ENCODE assay signal across 10 mouse cellular contexts in genomic region chr5:149391574-149392375, GRCm38 (mm10). TPM values are rescaled to one million over a fixed set of nuclear protein-coding genes. Genes with fewer than 3 reads are reported as not detected.
DNase-seq lines count a peak whose midpoint lies in the region; ATAC-seq lines count a peak whose summit lies in the region.
"Had no signal": no experiment of that assay in that cellular context is flagged by ENCODE, and none has a peak within 500 bp of the region (broad histone marks: within the 10 kb centered on the region; RNA-seq: fewer than 3 reads in every experiment).

No protein-coding gene starts in this region.

- WGBS in kidney, embryonic 16.5 days: 29% methylated on average over 18 of the region's 18 CpGs
- 35% methylated on average over 18 of the region's 18 CpGs for WGBS in kidney, embryonic 14.5 days
- 11% methylated on average over 18 of the region's 18 CpGs for WGBS in heart, embryonic 16.5 days

- DNase-seq in T-cell, adult 2 months (ENCODE audit: low spot score): peak; percentile 19
- DNase-seq in lung, postnatal 25 days (ENCODE audit: low spot score): peak; percentile 57
- no peak for DNase-seq in retina, postnatal 1 day
- no peak for DNase-seq in ovary, postnatal 10 days (ENCODE audit: low spot score)
- DNase-seq in cerebellum, adult 11 months: no peak

- H3K36me3 ChIP-seq in kidney, embryonic 16.5 days (ENCODE audit: insufficient read depth, low read length): no peaks in the 10 kb centered on the region
- H3K36me3 ChIP-seq in kidney, embryonic 14.5 days (ENCODE audit: control insufficient read depth, insufficient read depth, low read length): no peaks in the 10 kb centered on the region
- H3K36me3 ChIP-seq in heart, embryonic 16.5 days (ENCODE audit: control insufficient read depth, insufficient read depth): no peaks in the 10 kb centered on the region
- H3K36me3 ChIP-seq: hindbrain, embryonic 13.5 days had no signal

- no peak overlapping the region for H3K4me3 ChIP-seq in kidney, embryonic 16.5 days (ENCODE audit: low read length)
- H3K4me3 ChIP-seq in kidney, embryonic 14.5 days (ENCODE audit: low read length): no peak overlapping the region
- H3K4me3 ChIP-seq in heart, embryonic 16.5 days (ENCODE audit: low read length): no peak overlapping the region
- H3K4me3 ChIP-seq: hindbrain, embryonic 13.5 days had no signal

- no peak overlapping the region for H3K4me2 ChIP-seq in kidney, embryonic 16.5 days (replicated peaks; ENCODE audit: low read depth, low read length)
- H3K4me2 ChIP-seq in kidney, embryonic 14.5 days (replicated peaks; ENCODE audit: low read depth, low read length): no peak overlapping the region
- peak overlapping the region; percentile 4 for H3K4me2 ChIP-seq in heart, embryonic 16.5 days (ENCODE audit: low read depth, low read length)
- H3K4me2 ChIP-seq: hindbrain, embryonic 13.5 days had no signal

- H3K9ac ChIP-seq in kidney, embryonic 16.5 days (replicated peaks; ENCODE audit: low read length): no peak overlapping the region
- H3K9ac ChIP-seq in kidney, embryonic 14.5 days (ENCODE audit: low read depth, low read length): no peak overlapping the region
- H3K9ac ChIP-seq in heart, embryonic 16.5 days (ENCODE audit: low read length): no peak overlapping the region
- H3K9ac ChIP-seq: hindbrain, embryonic 13.5 days had no signal

- peaks cover 19% of the 10 kb centered on the region for H3K4me1 ChIP-seq in kidney, embryonic 16.5 days (ENCODE audit: insufficient read depth, low read length)
- 0 out of 2 replicates have a peak, but pooled peaks cover 5% of the 10 kb centered on the region for H3K4me1 ChIP-seq in kidney, embryonic 14.5 days (ENCODE audit: control insufficient read depth, insufficient read depth, low read length)
- peaks cover 10% of the 10 kb centered on the region; the same call in 1 of the 2 replicates for H3K4me1 ChIP-seq in heart, embryonic 16.5 days (ENCODE audit: control insufficient read depth, insufficient read depth, low read length)

- H3K9me3 ChIP-seq in kidney, embryonic 16.5 days (ENCODE audit: low read length): no peaks in the 10 kb centered on the region
- no peaks in the 10 kb centered on the region for H3K9me3 ChIP-seq in kidney, embryonic 14.5 days (ENCODE audit: control insufficient read depth, low read length)
- peaks cover 2% of the 10 kb centered on the region; the same call in 1 of the 2 replicates for H3K9me3 ChIP-seq in heart, embryonic 16.5 days (replicated peaks; ENCODE audit: control insufficient read depth, low read length)
- H3K9me3 ChIP-seq: hindbrain, embryonic 13.5 days had no signal

- peak overlapping the region; percentile 38; the same call in 1 of the 2 replicates for H3K27ac ChIP-seq in kidney, embryonic 16.5 days (ENCODE audit: low read length)
- H3K27ac ChIP-seq in kidney, embryonic 14.5 days (ENCODE audit: low read depth, low read length): no peak overlapping the region
- H3K27ac ChIP-seq in heart, embryonic 16.5 days (ENCODE audit: low read length): peak overlapping the region; percentile 59
- H3K27ac ChIP-seq: hindbrain, embryonic 13.5 days had no signal

- ATAC-seq in kidney, embryonic 16.5 days (ENCODE audit: low FRiP score, low TSS enrichment): no peak; the same call in 1 of the 2 replicates
- no peak; the same call in 1 of the 2 replicates for ATAC-seq in kidney, embryonic 14.5 days (ENCODE audit: low FRiP score, low TSS enrichment)
- no peak; the same call in 1 of the 2 replicates for ATAC-seq in heart, embryonic 16.5 days (replicated peaks; ENCODE audit: extremely low read depth, insufficient read depth, low FRiP score)

- H3K27me3 ChIP-seq in kidney, embryonic 16.5 days (ENCODE audit: insufficient read depth, low read length): no peaks in the 10 kb centered on the region
- no peaks in the 10 kb centered on the region for H3K27me3 ChIP-seq in kidney, embryonic 14.5 days (ENCODE audit: control insufficient read depth, insufficient read depth, low read length)
- H3K27me3 ChIP-seq in heart, embryonic 16.5 days (ENCODE audit: control insufficient read depth, insufficient read depth, low read length): no peaks in the 10 kb centered on the region
- H3K27me3 ChIP-seq: hindbrain, embryonic 13.5 days had no signal

RNA-seq across cellular contexts. Expression of gene Medag, which starts 19.8 kb away (rescaled TPM):
- 0.22 and 0.49 TPM in 2 replicates for polyA plus RNA-seq in kidney, embryonic 16.5 days (2015; fragmentation: Nextera tagmentation; extraction: Ambion mirVana)
- polyA plus RNA-seq in kidney, embryonic 14.5 days (2014; fragmentation: Nextera tagmentation; extraction: Ambion mirVana): 0.18 TPM in 1 of 2 replicates, not detected in the other
- polyA plus RNA-seq in heart, embryonic 16.5 days (2015; fragmentation: Nextera tagmentation; extraction: Ambion mirVana): 1.6 and 2.2 TPM in 2 replicates

RNA-seq across cellular contexts. Expression of gene Tex26, which starts 47.7 kb away (rescaled TPM):
- 0.59 TPM in 1 of 2 replicates, not detected in the other for polyA plus RNA-seq in kidney, embryonic 16.5 days (2015; fragmentation: Nextera tagmentation; extraction: Ambion mirVana)
- polyA plus RNA-seq in kidney, embryonic 14.5 days (2014; fragmentation: Nextera tagmentation; extraction: Ambion mirVana): 0.19 and 0.26 TPM in 2 replicates
- polyA plus RNA-seq in heart, embryonic 16.5 days (2015; fragmentation: Nextera tagmentation; extraction: Ambion mirVana): 0.28 and 0.69 TPM in 2 replicates
- polyA plus RNA-seq: liver, adult 2 months had no signal

Comparison
In these comparisons a context has a peak if more than half of its experiments do, and no peak if none do; other contexts are left out.
1. DNase-seq: peak in T-cell, adult 2 months (single experiment) and lung, postnatal 25 days (single experiment); none in retina, postnatal 1 day (single experiment), ovary, postnatal 10 days (single experiment) and cerebellum, adult 11 months (single experiment).